Mouse (Mus musculus) heart, embryonic 10.5 days (tissue): ENCODE data around the gene Lztfl1. TPM values are rescaled to one million over a fixed set of nuclear protein-coding genes. Genes with fewer than 3 reads are reported as not detected.

Source experiments
- DNase-seq: peaks from one replicate; pipeline ENCODE4 v3.0.0-alpha.2; 2017; ENCODE audit warnings: low spot score
- H3K27ac ChIP-seq: fragments of 300-500 bp; sonication (generic); 2 replicates; pipeline ENCODE4 v1.5.1; 2016; ENCODE audit warnings: mild to moderate bottlenecking
- H3K27me3 ChIP-seq: fragments of 300-500 bp; sonication (generic); 2 replicates; pipeline ENCODE4 v1.6.1; 2016; ENCODE audit warnings: mild to moderate bottlenecking; ENCODE audit not compliant: poor library complexity, insufficient read depth, severe bottlenecking
- H3K36me3 ChIP-seq: fragments of 300-500 bp; sonication (generic); 2 replicates; pipeline ENCODE4 v1.6.1; 2016; ENCODE audit warnings: mild to moderate bottlenecking, moderate library complexity
- H3K4me1 ChIP-seq: fragments of 300-500 bp; sonication (generic); 2 replicates; pipeline ENCODE4 v1.6.1; 2016; ENCODE audit warnings: mild to moderate bottlenecking
- H3K4me3 ChIP-seq: fragments of 300-500 bp; sonication (generic); 2 replicates; pipeline ENCODE4 v1.5.1; 2016; ENCODE audit warnings: mild to moderate bottlenecking, moderate library complexity
- H3K9me3 ChIP-seq: fragments of 300-500 bp; sonication (generic); 2 replicates; pipeline ENCODE4 v1.6.1; 2016; ENCODE audit warnings: mild to moderate bottlenecking, moderate library complexity
- WGBS: fragments of 180-500 bp; shearing (Covaris S2); methylation state at CpG from one replicate; pipeline ENCODE4 v1.1.7; 2016; 5-methylcytosine and 5-hydroxymethylcytosine counted together
- polyA plus RNA-seq: library from polyadenylated mRNA; unstranded; fragments of >200 nt; fragmentation: Nextera tagmentation; extraction: Ambion mirVana; gene quantifications from 2 replicates; pipeline ENCODE4 v1.2.1, GENCODE M21; 2016

Gene Lztfl1
- polyA plus RNA-seq, 1 experiment from 2014 or later: 28.4 TPM

- no peaks in the 10 kb centered on the region for H3K27me3 ChIP-seq
- DNase-seq: no peak
These were observed 5.4 kb upstream of the Lztfl1 start for GRCm38 (mm10) chr9:123722737-123723493.

GRCm38 (mm10) chr9:123716301-123716700 lies 1.2 kb downstream of the Lztfl1 start:
- Histone ChIP-seq H3K27ac (no peak overlapping the region), H3K9me3 (no peaks in the 10 kb centered on the region), H3K4me1 (peaks cover 7% of the 10 kb centered on the region; the same call in 1 of the 2 replicates), H3K27me3 (no peaks in the 10 kb centered on the region), H3K36me3 (0 out of 2 replicates have a peak, but pooled peaks cover 8% of the 10 kb centered on the region), H3K4me3 (peak overlapping the region; percentile 88)
- WGBS: 61% methylated on average over 3 of the region's 3 CpGs
- no peak for DNase-seq

More at GRCm38 (mm10) chr9:123722737-123723493, 5.4 kb upstream of the Lztfl1 start:
- WGBS: 69% methylated on average over 2 of the region's 2 CpGs
- Histone ChIP-seq H3K36me3 (no peaks in the 10 kb centered on the region), H3K4me1 (no peaks in the 10 kb centered on the region), H3K9me3 (no peaks in the 10 kb centered on the region), H3K27ac (no peak overlapping the region), H3K4me3 (no peak overlapping the region)

- H3K36me3 ChIP-seq: peaks cover 25% of the 10 kb centered on the region
- no peak overlapping the region for H3K27ac ChIP-seq
- DNase-seq: no peak
- 74% methylated on average over 2 of the region's 2 CpGs for WGBS
- H3K27me3 ChIP-seq: no peaks in the 10 kb centered on the region
- H3K9me3 ChIP-seq: no peaks in the 10 kb centered on the region
- peaks cover 7% of the 10 kb centered on the region; the same call in 1 of the 2 replicates for H3K4me1 ChIP-seq
- no peak overlapping the region for H3K4me3 ChIP-seq
These were observed 4.4 kb downstream of the Lztfl1 start for GRCm38 (mm10) chr9:123713111-123713510.

- Histone ChIP-seq H3K27ac (no peak overlapping the region), H3K36me3 (peaks cover 34% of the 10 kb centered on the region), H3K9me3 (no peaks in the 10 kb centered on the region), H3K4me3 (no peak overlapping the region), H3K27me3 (no peaks in the 10 kb centered on the region), H3K4me1 (no peaks in the 10 kb centered on the region)
- 56% methylated on average over 2 of the region's 2 CpGs for WGBS
- DNase-seq: no peak
These were observed 8.3 kb downstream of the Lztfl1 start for GRCm38 (mm10) chr9:123709226-123709625.

GRCm38 (mm10) chr9:123701822-123702221 lies 15.7 kb downstream of the Lztfl1 start:
- H3K4me1 ChIP-seq: no peaks in the 10 kb centered on the region
- DNase-seq: no peak
- H3K4me3 ChIP-seq: no peak overlapping the region
- WGBS: 83% methylated on average over 5 of the region's 5 CpGs
- no peaks in the 10 kb centered on the region for H3K27me3 ChIP-seq
- no peaks in the 10 kb centered on the region for H3K9me3 ChIP-seq
- H3K27ac ChIP-seq: no peak overlapping the region
- H3K36me3 ChIP-seq: peaks cover 29% of the 10 kb centered on the region

- Histone ChIP-seq H3K27me3 (no peaks in the 10 kb centered on the region), H3K4me3 (no peak overlapping the region), H3K9me3 (no peaks in the 10 kb centered on the region), H3K36me3 (peaks cover 18% of the 10 kb centered on the region; the same call in 1 of the 2 replicates), H3K27ac (no peak overlapping the region), H3K4me1 (no peaks in the 10 kb centered on the region)
- WGBS: 84% methylated on average over 3 of the region's 3 CpGs
- no peak for DNase-seq
These were observed 21.7 kb downstream of the Lztfl1 start for GRCm38 (mm10) chr9:123695634-123696302.

- peaks cover 11% of the 10 kb centered on the region; the same call in 1 of the 2 replicates for H3K27me3 ChIP-seq
- no peaks in the 10 kb centered on the region for H3K9me3 ChIP-seq
- no peak overlapping the region for H3K4me3 ChIP-seq
- no peak for DNase-seq
- no peak overlapping the region for H3K27ac ChIP-seq
- H3K4me1 ChIP-seq: no peaks in the 10 kb centered on the region
- WGBS: 39% methylated on average over 1 of the region's 1 CpGs
- H3K36me3 ChIP-seq: peaks cover 6% of the 10 kb centered on the region; the same call in 1 of the 2 replicates
These were observed 29.3 kb downstream of the Lztfl1 start for GRCm38 (mm10) chr9:123688227-123688626.

- Histone ChIP-seq H3K27me3 (peaks cover 28% of the 10 kb centered on the region), H3K4me1 (no peaks in the 10 kb centered on the region), H3K27ac (no peak overlapping the region), H3K4me3 (no peak overlapping the region), H3K36me3 (no peaks in the 10 kb centered on the region), H3K9me3 (no peaks in the 10 kb centered on the region)
- 79% methylated on average over 5 of the region's 5 CpGs for WGBS
- no peak for DNase-seq
These were observed 31.3 kb downstream of the Lztfl1 start for GRCm38 (mm10) chr9:123686206-123686605.

- no peak overlapping the region for H3K27ac ChIP-seq
- no peak for DNase-seq
- H3K9me3 ChIP-seq: no peaks in the 10 kb centered on the region
- H3K4me1 ChIP-seq: peaks cover 3% of the 10 kb centered on the region
- H3K36me3 ChIP-seq: no peaks in the 10 kb centered on the region
- H3K4me3 ChIP-seq: no peak overlapping the region
- peaks cover 53% of the 10 kb centered on the region for H3K27me3 ChIP-seq
- 63% methylated on average over 3 of the region's 3 CpGs for WGBS
These were observed 33.8 kb downstream of the Lztfl1 start for GRCm38 (mm10) chr9:123683704-123684103.

GRCm38 (mm10) chr9:123679198-123679597 lies 38.3 kb downstream of the Lztfl1 start:
- WGBS: 30% methylated on average over 2 of the region's 2 CpGs
- peaks cover 9% of the 10 kb centered on the region for H3K4me1 ChIP-seq
- DNase-seq: no peak
- peaks cover 96% of the 10 kb centered on the region for H3K27me3 ChIP-seq
- peak overlapping the region; percentile 61; the same call in 1 of the 2 replicates for H3K4me3 ChIP-seq
- no peaks in the 10 kb centered on the region for H3K9me3 ChIP-seq
- H3K27ac ChIP-seq: no peak overlapping the region
- H3K36me3 ChIP-seq: no peaks in the 10 kb centered on the region

- H3K27me3 ChIP-seq: peaks cover 96% of the 10 kb centered on the region
- WGBS: 1% methylated on average over 73 of the region's 73 CpGs
- no peak for DNase-seq
These were observed 39.0 kb downstream of the Lztfl1 start, which contains the start of the genes Ccr9 and Slc6a20a for GRCm38 (mm10) chr9:123678327-123679105. Gene Ccr9, plus strand, starts transcription at chr9:123678439. Gene Slc6a20a, minus strand, starts transcription at chr9:123678885.

GRCm38 (mm10) chr9:123665645-123666044 lies 51.9 kb downstream of the Lztfl1 start:
- Histone ChIP-seq H3K4me3 (no peak overlapping the region), H3K9me3 (no peaks in the 10 kb centered on the region), H3K27ac (no peak overlapping the region), H3K27me3 (0 out of 2 replicates have a peak, but pooled peaks cover 7% of the 10 kb centered on the region), H3K36me3 (no peaks in the 10 kb centered on the region), H3K4me1 (no peaks in the 10 kb centered on the region)
- no peak for DNase-seq
- WGBS: 51% methylated on average over 5 of the region's 5 CpGs

More at GRCm38 (mm10) chr9:123678327-123679105, 39.0 kb downstream of the Lztfl1 start, which contains the start of the genes Ccr9 and Slc6a20a:
- Histone ChIP-seq H3K27ac (no peak within 1 kb of the TSS), H3K4me3 (peak within 1 kb of the TSS; percentile 61), H3K36me3 (no peaks in the 10 kb centered on the region), H3K4me1 (peaks cover 9% of the 10 kb centered on the region), H3K9me3 (no peaks in the 10 kb centered on the region)
